Mouse (Mus musculus): ENCODE data around the gene Slc46a3. TPM values are rescaled to one million over a fixed set of nuclear protein-coding genes. Genes with fewer than 3 reads are reported as not detected.
A peak's percentile ranks its signal among the peaks of the same experiment; 100 is the strongest.

Slc46a3 gene
- polyA plus RNA-seq, 1 experiment from 2014 or later: 5.6 TPM

DNA sequence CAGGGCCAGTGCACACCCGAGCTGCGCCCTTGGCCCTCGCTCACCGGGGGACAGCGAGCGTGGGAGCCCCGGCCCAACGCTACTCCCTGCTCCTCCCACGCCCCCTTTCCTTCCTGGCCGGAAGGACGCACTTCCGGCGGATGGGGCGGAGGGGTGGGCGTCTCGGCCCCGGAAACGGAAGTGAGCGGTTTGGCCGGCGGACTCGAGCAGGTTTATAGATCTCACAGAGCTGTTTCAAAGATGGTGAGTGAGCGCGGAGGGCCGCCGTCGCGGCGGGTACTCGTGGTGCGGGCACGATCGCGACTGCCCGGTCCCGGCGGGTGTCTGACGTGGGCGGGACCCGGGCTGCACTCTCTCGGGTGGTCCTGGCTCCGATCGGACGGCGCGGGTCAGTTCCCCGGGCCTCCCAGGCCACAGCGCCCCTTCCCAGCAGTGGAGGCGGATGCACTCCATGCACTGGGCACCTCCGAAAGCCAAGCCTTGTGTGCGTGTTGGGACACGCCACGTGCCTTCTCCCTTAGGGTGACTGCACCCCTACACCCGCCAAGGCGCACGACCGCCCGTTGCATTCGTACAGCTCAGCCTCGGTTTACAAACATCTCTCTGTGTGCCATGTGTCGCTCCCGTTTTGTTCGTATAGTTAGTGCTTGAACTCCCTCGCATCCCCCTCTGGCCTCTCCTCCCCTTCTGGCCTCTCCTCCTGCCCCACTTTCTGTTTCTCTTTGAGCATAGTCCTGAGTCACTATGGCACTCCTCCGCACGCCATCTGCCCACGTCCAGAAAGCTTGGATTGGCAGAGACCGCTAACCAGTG, 34.0 kb downstream of the Slc46a3 start, which contains the start of gene Pomp:
Gene Pomp, plus strand, starts transcription at position 13 of the 813 bp plus-strand sequence.
- H3K9ac ChIP-seq: peak within 1 kb of the TSS; percentile 84
- peaks cover 13% of the 10 kb centered on the region for H3K36me3 ChIP-seq (replicated peaks)
- no peaks in the 10 kb centered on the region for H3K27me3 ChIP-seq (replicated peaks)
- WGBS: under 1% methylated on average over 64 of the region's 68 CpGs
- ATAC-seq (replicated peaks): peak; percentile 97
- peak within 1 kb of the TSS; percentile 87 for H3K4me2 ChIP-seq
- H3K4me1 ChIP-seq: peaks cover 24% of the 10 kb centered on the region
- peak within 1 kb of the TSS; percentile 88 for H3K4me3 ChIP-seq
- peak within 1 kb of the TSS; percentile 82 for H3K27ac ChIP-seq
- no peaks in the 10 kb centered on the region for H3K9me3 ChIP-seq

DNA sequence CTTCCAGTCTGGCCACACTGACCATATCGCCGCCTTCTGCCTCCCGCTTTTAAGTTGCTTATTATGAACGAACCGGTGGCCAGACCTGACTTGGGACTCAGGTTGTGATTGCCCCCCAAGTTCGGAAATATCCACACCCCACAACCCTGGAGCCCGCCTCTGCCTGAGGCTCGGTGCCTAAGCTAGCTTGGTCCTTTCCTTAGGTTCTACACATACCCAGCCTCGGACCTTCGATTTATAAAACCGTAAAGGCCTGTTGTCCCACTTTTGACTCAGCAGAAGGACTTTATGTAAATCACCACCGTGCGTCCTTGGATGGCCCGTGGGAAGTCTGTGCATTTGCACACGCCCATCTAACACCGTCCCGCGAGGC, 34.6 kb downstream of the Slc46a3 start:
- H3K4me3 ChIP-seq: peak overlapping the region; percentile 88
- H3K4me1 ChIP-seq: peaks cover 24% of the 10 kb centered on the region
- H3K9me3 ChIP-seq: no peaks in the 10 kb centered on the region
- peak overlapping the region; percentile 87 for H3K4me2 ChIP-seq
- ATAC-seq (replicated peaks): no peak
- no peaks in the 10 kb centered on the region for H3K27me3 ChIP-seq (replicated peaks)
- H3K27ac ChIP-seq: peak overlapping the region; percentile 82
- peak overlapping the region; percentile 84 for H3K9ac ChIP-seq
- H3K36me3 ChIP-seq (replicated peaks): peaks cover 13% of the 10 kb centered on the region
- WGBS: 2% methylated on average over 18 of the region's 18 CpGs

DNA sequence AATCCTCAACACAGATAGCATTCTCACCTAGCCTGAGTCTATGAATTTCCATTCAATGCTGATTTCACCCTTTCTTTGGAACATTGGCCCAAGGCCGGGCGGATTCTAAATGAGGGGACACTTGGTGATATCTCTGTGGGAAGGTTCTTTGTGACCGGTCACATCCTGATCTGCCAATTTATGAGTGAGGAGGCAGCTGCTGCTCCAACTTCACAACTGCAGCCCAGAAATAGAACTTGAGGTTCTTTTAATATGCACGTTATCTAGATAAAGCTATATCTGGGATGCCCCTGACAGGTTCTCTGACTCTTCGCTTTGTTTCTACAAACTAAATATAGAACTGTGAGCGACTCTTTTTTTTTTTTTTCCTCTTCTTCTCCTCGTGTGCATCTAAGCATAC, 44.4 kb downstream of the Slc46a3 start:
- no peaks in the 10 kb centered on the region for H3K4me1 ChIP-seq
- WGBS: 74% methylated on average over 7 of the region's 7 CpGs
- H3K27ac ChIP-seq: no peak overlapping the region
- ATAC-seq (replicated peaks): no peak
- H3K9ac ChIP-seq: no peak overlapping the region
- no peaks in the 10 kb centered on the region for H3K36me3 ChIP-seq (replicated peaks)
- H3K9me3 ChIP-seq: no peaks in the 10 kb centered on the region
- H3K4me2 ChIP-seq: no peak overlapping the region
- no peak overlapping the region for H3K4me3 ChIP-seq
- H3K27me3 ChIP-seq (replicated peaks): 0 out of 2 replicates have a peak, but pooled peaks cover 3% of the 10 kb centered on the region

DNA sequence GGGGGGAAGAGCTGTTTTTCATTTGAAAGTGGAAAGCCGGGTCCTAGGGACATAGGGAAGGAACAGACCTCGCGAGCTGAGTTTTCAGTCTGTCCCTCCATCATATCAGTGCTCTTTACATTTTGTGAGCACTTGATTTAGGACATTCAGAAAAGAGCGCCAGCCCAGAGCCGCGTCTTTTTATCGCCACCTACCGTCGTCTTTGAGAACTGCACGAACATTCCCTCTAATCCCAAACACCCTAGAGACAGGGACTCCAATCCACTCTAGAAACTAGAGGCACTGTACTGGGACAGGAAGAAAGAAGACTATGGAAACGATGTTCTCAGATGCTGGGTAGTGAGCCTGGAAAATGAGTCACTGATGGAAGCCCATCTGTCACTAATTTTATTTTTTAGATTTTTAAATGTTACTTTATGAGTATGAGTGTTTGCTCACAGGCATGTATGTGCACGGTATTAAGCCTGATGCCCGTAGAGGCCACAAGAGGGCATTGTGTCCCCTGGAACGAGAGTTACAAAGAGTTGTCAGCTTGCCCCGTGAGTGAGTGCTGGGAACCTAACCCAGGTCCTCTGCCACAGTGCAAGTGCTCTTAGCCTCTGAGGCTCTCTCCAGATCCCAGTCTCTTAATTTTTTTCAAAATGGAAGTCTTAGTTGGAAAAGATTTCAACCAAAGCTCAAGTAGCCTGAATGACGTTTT, 46.3 kb downstream of the Slc46a3 start:
- Histone ChIP-seq H3K9ac (no peak overlapping the region), H3K4me2 (peak overlapping the region; percentile 31), H3K27me3 (replicated peaks) (0 out of 2 replicates have a peak, but pooled peaks cover 3% of the 10 kb centered on the region), H3K9me3 (no peaks in the 10 kb centered on the region), H3K4me1 (no peaks in the 10 kb centered on the region), H3K27ac (no peak overlapping the region), H3K36me3 (replicated peaks) (no peaks in the 10 kb centered on the region), H3K4me3 (no peak overlapping the region)
- WGBS: 23% methylated on average over 16 of the region's 16 CpGs
- 0 out of 2 replicates have a peak, but pooled peaks have one; percentile 45 for ATAC-seq (replicated peaks)

DNA sequence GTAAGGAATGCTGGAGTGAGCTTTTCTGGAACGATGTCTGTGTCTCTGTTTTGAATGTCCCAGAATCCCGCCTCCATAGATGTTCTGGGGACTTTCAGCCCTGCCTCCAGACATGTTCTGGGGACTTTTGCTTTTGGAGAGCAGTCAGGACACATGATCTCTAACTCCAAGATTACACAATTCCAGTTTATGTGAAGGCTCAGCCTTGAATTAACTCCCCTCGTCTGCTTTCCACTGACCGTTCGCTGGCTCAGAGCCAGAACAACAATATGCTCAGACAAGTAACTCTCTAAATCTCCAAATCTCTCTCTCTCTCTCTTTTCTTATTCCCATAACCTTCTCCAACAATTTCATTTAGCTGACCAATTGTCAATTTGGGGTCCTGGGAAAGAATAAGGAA, 47.3 kb downstream of the Slc46a3 start:
- Histone ChIP-seq H3K27me3 (replicated peaks) (0 out of 2 replicates have a peak, but pooled peaks cover 3% of the 10 kb centered on the region), H3K9me3 (no peaks in the 10 kb centered on the region), H3K9ac (no peak overlapping the region), H3K4me1 (no peaks in the 10 kb centered on the region), H3K36me3 (replicated peaks) (no peaks in the 10 kb centered on the region), H3K4me3 (no peak overlapping the region), H3K27ac (no peak overlapping the region), H3K4me2 (no peak overlapping the region)
- 51% methylated on average over 5 of the region's 5 CpGs for WGBS
- no peak for ATAC-seq (replicated peaks)

DNA sequence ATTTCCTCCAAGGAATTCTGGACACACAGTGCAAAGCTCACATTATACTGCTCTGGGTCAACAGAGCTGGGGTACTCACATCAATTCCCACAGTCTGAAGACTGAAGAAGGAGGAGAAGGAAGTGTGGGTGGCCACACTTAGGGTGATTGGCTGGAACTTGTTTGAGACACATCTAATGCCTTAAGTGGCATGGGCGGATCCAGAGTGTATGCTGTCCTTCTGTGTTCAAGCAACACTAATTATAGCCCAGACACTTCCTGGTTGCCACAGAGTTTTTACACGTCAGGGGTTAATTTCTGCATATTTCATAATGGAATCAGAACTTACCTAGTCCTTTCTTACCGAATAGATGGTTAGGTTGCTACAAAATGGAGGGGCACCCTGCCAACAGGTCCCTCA, 49.3 kb downstream of the Slc46a3 start:
- Histone ChIP-seq H3K27ac (no peak overlapping the region), H3K9ac (no peak overlapping the region), H3K4me2 (no peak overlapping the region), H3K27me3 (replicated peaks) (0 out of 2 replicates have a peak, but pooled peaks cover 3% of the 10 kb centered on the region), H3K9me3 (no peaks in the 10 kb centered on the region), H3K36me3 (replicated peaks) (no peaks in the 10 kb centered on the region), H3K4me3 (no peak overlapping the region), H3K4me1 (no peaks in the 10 kb centered on the region)
- 71% methylated on average over 3 of the region's 3 CpGs for WGBS
- ATAC-seq (replicated peaks): no peak

DNA sequence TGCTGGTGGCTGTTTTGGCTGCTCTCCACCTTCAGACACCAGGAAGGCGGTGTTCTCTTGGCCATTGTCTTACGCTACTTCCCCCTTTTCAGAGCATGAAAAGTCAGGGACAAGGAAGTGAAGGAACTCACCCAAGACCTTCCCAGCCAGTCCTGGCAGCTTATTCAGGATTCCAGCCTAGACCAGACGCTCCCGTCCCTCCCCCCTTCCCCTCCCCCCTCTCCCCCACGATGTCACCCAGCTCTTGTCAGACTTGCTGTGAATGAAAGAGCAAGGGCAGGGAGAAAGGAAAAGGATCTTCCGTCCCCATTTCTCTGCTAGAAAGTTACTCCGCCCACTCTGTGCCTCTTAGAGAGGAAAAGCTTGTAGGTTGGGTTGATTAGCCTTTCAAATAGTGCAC, 51.3 kb downstream of the Slc46a3 start:
- ATAC-seq (replicated peaks): no peak
- no peak overlapping the region for H3K4me3 ChIP-seq
- 52% methylated on average over 7 of the region's 7 CpGs for WGBS
- H3K4me1 ChIP-seq: no peaks in the 10 kb centered on the region
- H3K36me3 ChIP-seq (replicated peaks): no peaks in the 10 kb centered on the region
- no peak overlapping the region for H3K27ac ChIP-seq
- no peaks in the 10 kb centered on the region for H3K27me3 ChIP-seq (replicated peaks)
- no peak overlapping the region for H3K9ac ChIP-seq
- no peaks in the 10 kb centered on the region for H3K9me3 ChIP-seq
- no peak overlapping the region for H3K4me2 ChIP-seq

DNA sequence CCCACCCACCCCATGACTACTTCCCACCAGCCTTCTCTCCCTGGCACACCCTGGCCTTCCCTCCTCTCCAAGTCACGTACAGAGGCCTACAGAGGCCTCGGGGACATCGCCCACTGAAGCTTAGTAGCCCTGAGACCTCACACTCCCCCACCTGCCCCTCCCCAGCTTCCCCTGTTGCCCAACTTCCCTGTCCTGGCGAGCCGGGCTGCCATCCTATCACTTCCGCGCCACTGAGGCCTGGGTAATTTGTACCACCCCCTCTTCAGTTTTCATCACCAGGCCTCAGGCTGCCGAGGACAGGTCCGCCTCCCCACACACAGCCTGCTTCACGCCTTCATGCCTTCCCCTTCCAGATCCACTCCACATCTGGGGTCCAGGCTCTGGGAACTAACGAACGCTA, 55.2 kb downstream of the Slc46a3 start:
- H3K27me3 ChIP-seq (replicated peaks): no peaks in the 10 kb centered on the region
- no peaks in the 10 kb centered on the region for H3K36me3 ChIP-seq (replicated peaks)
- no peak for ATAC-seq (replicated peaks)
- no peak overlapping the region for H3K27ac ChIP-seq
- H3K9ac ChIP-seq: no peak overlapping the region
- H3K9me3 ChIP-seq: no peaks in the 10 kb centered on the region
- H3K4me2 ChIP-seq: no peak overlapping the region
- 86% methylated on average over 12 of the region's 12 CpGs for WGBS
- H3K4me1 ChIP-seq: no peaks in the 10 kb centered on the region; the same call in 1 of the 2 replicates
- no peak overlapping the region for H3K4me3 ChIP-seq

DNA sequence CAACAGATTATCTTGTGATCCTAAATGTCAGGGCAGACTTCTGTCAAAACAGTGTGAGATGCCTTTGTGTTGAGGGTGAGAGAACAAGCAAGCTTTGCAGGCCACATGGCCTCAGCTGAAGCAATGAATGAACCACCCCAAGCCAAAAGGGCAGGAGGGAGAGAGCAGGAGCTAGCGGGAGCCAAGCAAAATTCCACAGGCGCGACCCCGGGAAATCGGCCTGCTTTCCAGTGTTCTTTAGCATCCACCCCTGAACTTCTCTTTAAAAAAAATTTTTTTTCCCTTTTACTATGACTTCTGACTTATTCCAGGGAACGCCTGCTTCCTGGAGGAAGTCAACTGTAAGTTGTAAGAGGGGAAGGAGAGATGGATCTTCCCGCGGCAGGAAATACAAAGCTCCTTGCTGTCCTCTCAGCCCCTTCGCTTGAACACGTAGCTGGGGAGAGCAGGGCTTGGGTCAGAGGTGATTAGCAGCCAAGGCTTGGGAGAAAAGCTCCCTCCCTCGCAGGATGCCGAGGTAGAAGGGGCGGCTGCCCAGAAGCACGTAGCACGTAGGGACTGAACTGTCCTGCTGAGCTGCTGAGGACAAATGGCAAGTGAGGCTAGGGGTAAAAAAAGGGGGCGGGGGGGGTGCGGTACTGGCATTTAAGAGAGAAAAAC, 59.6 kb downstream of the Slc46a3 start:
- Histone ChIP-seq H3K4me2 (no peak overlapping the region), H3K9ac (no peak overlapping the region)
- WGBS: 9% methylated on average over 17 of the region's 17 CpGs

DNA sequence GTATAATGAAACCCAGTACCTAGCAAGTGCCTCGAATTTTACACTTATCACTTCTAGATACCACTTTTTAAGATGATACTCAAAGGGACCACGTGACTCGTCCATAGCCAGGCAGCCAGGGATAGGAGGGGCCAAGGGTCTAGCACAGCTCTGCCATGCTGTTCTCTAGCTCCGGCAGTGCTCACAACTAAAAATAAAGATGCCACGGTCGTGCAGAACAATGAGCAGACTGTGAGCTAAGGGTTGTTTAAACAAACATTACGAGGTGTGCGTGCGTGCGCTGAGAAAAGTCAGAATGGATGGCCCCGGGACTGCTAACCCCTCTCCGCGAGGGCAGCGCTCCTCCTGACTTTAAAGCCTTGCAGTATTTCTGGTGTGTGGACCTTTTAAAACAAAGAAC, 61.8 kb downstream of the Slc46a3 start:
- H3K4me3 ChIP-seq: no peak overlapping the region
- no peak overlapping the region for H3K27ac ChIP-seq
- H3K27me3 ChIP-seq (replicated peaks): no peaks in the 10 kb centered on the region
- H3K4me1 ChIP-seq: no peaks in the 10 kb centered on the region; the same call in 1 of the 2 replicates
- no peak for ATAC-seq (replicated peaks)
- 52% methylated on average over 14 of the region's 14 CpGs for WGBS
- H3K36me3 ChIP-seq (replicated peaks): no peaks in the 10 kb centered on the region
- H3K9me3 ChIP-seq: no peaks in the 10 kb centered on the region
- H3K4me2 ChIP-seq: no peak overlapping the region
- no peak overlapping the region for H3K9ac ChIP-seq

More for the DNA sequence above, 59.6 kb downstream of the Slc46a3 start:
- H3K4me3 ChIP-seq: no peak overlapping the region
- no peaks in the 10 kb centered on the region; the same call in 1 of the 2 replicates for H3K4me1 ChIP-seq
- H3K27me3 ChIP-seq (replicated peaks): no peaks in the 10 kb centered on the region
- H3K36me3 ChIP-seq (replicated peaks): no peaks in the 10 kb centered on the region
- no peak for ATAC-seq (replicated peaks)
- H3K9me3 ChIP-seq: no peaks in the 10 kb centered on the region
- no peak overlapping the region for H3K27ac ChIP-seq

DNA sequence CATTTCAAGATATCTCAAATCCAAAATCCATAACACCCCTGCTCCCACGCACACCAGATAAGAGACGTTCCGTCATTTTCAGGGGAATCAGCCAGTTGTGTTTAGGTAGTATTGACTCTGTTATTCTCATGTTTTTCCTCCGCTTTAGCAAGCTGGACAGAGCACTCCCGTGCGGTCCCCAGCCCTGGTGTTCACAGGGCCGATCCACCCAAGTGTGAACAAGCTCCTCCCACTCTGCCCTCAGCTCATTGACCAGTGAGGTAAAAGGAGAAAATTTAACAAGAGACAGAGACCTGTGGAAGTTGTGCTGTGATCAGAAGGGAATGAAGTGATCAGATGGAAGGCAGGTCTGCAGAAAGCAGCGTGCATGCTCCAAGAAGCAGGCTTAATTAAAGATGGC, 65.8 kb downstream of the Slc46a3 start:
- no peak overlapping the region for H3K27ac ChIP-seq
- no peak overlapping the region for H3K9ac ChIP-seq
- no peaks in the 10 kb centered on the region for H3K36me3 ChIP-seq (replicated peaks)
- no peaks in the 10 kb centered on the region for H3K4me1 ChIP-seq
- H3K4me3 ChIP-seq: no peak overlapping the region
- H3K27me3 ChIP-seq (replicated peaks): no peaks in the 10 kb centered on the region
- ATAC-seq (replicated peaks): no peak
- 53% methylated on average over 8 of the region's 8 CpGs for WGBS
- no peaks in the 10 kb centered on the region for H3K9me3 ChIP-seq
- no peak overlapping the region for H3K4me2 ChIP-seq

All from midbrain, embryonic 15.5 days (tissue).